Mouse (Mus musculus) left cerebral cortex, adult 9 months (tissue): ENCODE results near the gene Ccl1.

Experiments used
- DNase-seq, 2 experiments: peaks; one replicate each; pipeline ENCODE4 v3.0.0; 2022; ENCODE audit warnings: low spot score in 2 of 2

The Ccl1 gene

GRCm38 (mm10) chr11:82205221-82205620 is 100.3 kb downstream of the Ccl1 start:
- DNase-seq = no peak

- no peak for DNase-seq
These were observed 101.8 kb downstream of the Ccl1 start for GRCm38 (mm10) chr11:82203706-82204105.

GRCm38 (mm10) chr11:82197774-82198173 is 107.7 kb downstream of the Ccl1 start:
- no peak for DNase-seq

GRCm38 (mm10) chr11:82194980-82195379 is 110.5 kb downstream of the Ccl1 start:
- no peak for DNase-seq

- DNase-seq = peak in 1 of 2 experiments; percentile 21
These were observed 111.7 kb downstream of the Ccl1 start for GRCm38 (mm10) chr11:82193826-82194225.

GRCm38 (mm10) chr11:82189782-82190563 is 115.5 kb downstream of the Ccl1 start:
- no peak for DNase-seq

- no peak for DNase-seq
These were observed 119.8 kb downstream of the Ccl1 start for GRCm38 (mm10) chr11:82185684-82186083.

- no peak for DNase-seq
These were observed 122.1 kb downstream of the Ccl1 start for GRCm38 (mm10) chr11:82183281-82183935.

- DNase-seq = no peak
These were observed 123.1 kb downstream of the Ccl1 start for GRCm38 (mm10) chr11:82182401-82182800.

GRCm38 (mm10) chr11:82181331-82181730 is 124.2 kb downstream of the Ccl1 start:
- no peak for DNase-seq

- no peak for DNase-seq
These were observed 127.3 kb downstream of the Ccl1 start for GRCm38 (mm10) chr11:82178161-82178560.

GRCm38 (mm10) chr11:82177711-82178110 is 127.8 kb downstream of the Ccl1 start:
- peak in 1 of 2 experiments; percentile 46 for DNase-seq

GRCm38 (mm10) chr11:82174794-82175193 is 130.7 kb downstream of the Ccl1 start:
- peak; percentile 11 to 73 for DNase-seq

GRCm38 (mm10) chr11:82173491-82173890 is 132.0 kb downstream of the Ccl1 start:
- no peak for DNase-seq

- DNase-seq = no peak
These were observed 134.0 kb downstream of the Ccl1 start for GRCm38 (mm10) chr11:82171316-82172071.

GRCm38 (mm10) chr11:82169456-82169855 is 136.0 kb downstream of the Ccl1 start:
- no peak for DNase-seq

GRCm38 (mm10) chr11:82168308-82168707 is 137.2 kb downstream of the Ccl1 start:
- DNase-seq = no peak

GRCm38 (mm10) chr11:82163285-82163684 is 142.2 kb downstream of the Ccl1 start:
- DNase-seq = no peak

- no peak for DNase-seq
These were observed 146.4 kb downstream of the Ccl1 start for GRCm38 (mm10) chr11:82159126-82159525.

GRCm38 (mm10) chr11:82139492-82140094 is 165.9 kb downstream of the Ccl1 start:
- DNase-seq = no peak

- DNase-seq = no peak
These were observed 169.3 kb downstream of the Ccl1 start for GRCm38 (mm10) chr11:82136196-82136595.

- DNase-seq = no peak
These were observed 172.5 kb downstream of the Ccl1 start for GRCm38 (mm10) chr11:82132977-82133376.
